Mouse (Mus musculus) megakaryocyte, embryonic 14.5 days (primary cell): ENCODE data around the gene Slc39a11.

Source experiments
- FLI1 ChIP-seq: IDR thresholded peaks from 2 replicates; pipeline ENCODE4 v1.6.1; 2012; ENCODE audit warnings: low read length, inconsistent platforms, mixed read lengths
- GATA1 ChIP-seq: IDR thresholded peaks from 3 replicates; pipeline ENCODE4 v1.6.1; 2012; ENCODE audit warnings: mixed read lengths, low read length, inconsistent platforms, borderline replicate concordance

GRCm38 (mm10) chr11:113376066-113376465, 273.8 kb downstream of the Slc39a11 start:
- TF ChIP-seq GATA1 (no peak), FLI1 (no peak)
